Mouse (Mus musculus) hindbrain, embryonic 11.5 days (tissue): Measurements from ENCODE around the gene Lsm3. TPM values are rescaled to one million over a fixed set of nuclear protein-coding genes. Genes with fewer than 3 reads are reported as not detected.

ENCODE experiments used
- ATAC-seq: fragments of 200-750 bp; cut with Nextera tagmentation; 2 replicates; pipeline ENCODE4 v1.8.0; 2017; ENCODE audit warnings: mild to moderate bottlenecking, moderate TSS enrichment, moderate library complexity; ENCODE audit not compliant: low FRiP score
- DNase-seq: peaks from one replicate; pipeline ENCODE4 v3.0.0-alpha.2; 2015; ENCODE audit warnings: low spot score
- H3K27ac ChIP-seq: fragments of 300-500 bp; sonication (generic); 2 replicates; pipeline ENCODE4 v1.5.1; 2014; ENCODE audit warnings: mild to moderate bottlenecking, low read depth, low read length
- H3K27me3 ChIP-seq: fragments of 300-500 bp; sonication (generic); 2 replicates; pipeline ENCODE4 v1.6.1; 2014; ENCODE audit warnings: mild to moderate bottlenecking, low read length, moderate library complexity, mixed read lengths; ENCODE audit not compliant: control insufficient read depth, insufficient read depth
- H3K36me3 ChIP-seq: fragments of 300-500 bp; sonication (generic); 2 replicates; pipeline ENCODE4 v1.6.1; 2014; ENCODE audit warnings: mild to moderate bottlenecking, low read length, moderate library complexity, mixed read lengths; ENCODE audit not compliant: control insufficient read depth, insufficient read depth
- H3K4me1 ChIP-seq: fragments of 300-500 bp; sonication (generic); replicated peaks from 2 replicates; pipeline ENCODE4 v1.6.1; 2014; ENCODE audit warnings: low read length, mixed read lengths; ENCODE audit not compliant: control insufficient read depth, insufficient read depth
- H3K4me2 ChIP-seq: fragments of 300-500 bp; sonication (generic); replicated peaks from 2 replicates; pipeline ENCODE4 v1.6.1; 2014; ENCODE audit warnings: mild to moderate bottlenecking, low read depth, low read length
- H3K4me3 ChIP-seq: fragments of 300-500 bp; sonication (generic); 2 replicates; pipeline ENCODE4 v1.5.1; 2014; ENCODE audit warnings: low read depth, low read length
- H3K9ac ChIP-seq: fragments of 300-500 bp; sonication (generic); 2 replicates; pipeline ENCODE4 v1.6.1; 2014; ENCODE audit warnings: low read depth, low read length
- H3K9me3 ChIP-seq: fragments of 300-500 bp; sonication (generic); 2 replicates; pipeline ENCODE4 v1.6.1; 2016; ENCODE audit warnings: low read length; ENCODE audit not compliant: control insufficient read depth
- WGBS: fragments of 180-500 bp; shearing (Covaris S2); extraction: QIAGEN DNeasy Blood & Tissue Kit; methylation state at CpG from one replicate; pipeline ENCODE4 v1.1.7; 2014; 5-methylcytosine and 5-hydroxymethylcytosine counted together
- polyA plus RNA-seq: library from polyadenylated mRNA; unstranded; fragments of >200 nt; fragmentation: Nextera tagmentation; extraction: Ambion mirVana; gene quantifications from 2 replicates; pipeline ENCODE4 v1.2.1, GENCODE M21; 2014

Gene Lsm3
- polyA plus RNA-seq, 1 experiment from 2014 or later: 265 TPM

DNA sequence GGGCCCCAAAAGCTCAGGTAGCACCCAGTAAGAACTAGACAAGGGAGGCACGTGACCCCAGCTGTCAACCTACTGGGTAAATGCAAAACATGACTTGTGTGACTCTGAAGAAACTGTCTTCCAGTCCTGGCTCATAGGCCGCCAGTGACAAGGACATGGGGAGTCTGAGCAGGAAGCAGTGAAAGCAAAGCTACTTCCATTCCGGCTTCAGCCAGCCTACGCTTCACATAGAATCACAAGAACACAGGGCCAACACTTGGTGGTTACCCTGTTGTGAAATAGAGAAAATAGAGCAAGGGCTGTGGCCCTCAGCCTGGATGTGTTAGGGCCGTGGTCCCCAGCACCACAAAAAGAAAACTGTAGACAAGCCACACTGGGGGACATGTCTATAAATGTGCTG, 7.1 kb downstream of the Lsm3 start:
- DNase-seq (no peak), ATAC-seq (no peak)
- H3K36me3 ChIP-seq: 0 out of 2 replicates have a peak, but pooled peaks cover 6% of the 10 kb centered on the region

DNA sequence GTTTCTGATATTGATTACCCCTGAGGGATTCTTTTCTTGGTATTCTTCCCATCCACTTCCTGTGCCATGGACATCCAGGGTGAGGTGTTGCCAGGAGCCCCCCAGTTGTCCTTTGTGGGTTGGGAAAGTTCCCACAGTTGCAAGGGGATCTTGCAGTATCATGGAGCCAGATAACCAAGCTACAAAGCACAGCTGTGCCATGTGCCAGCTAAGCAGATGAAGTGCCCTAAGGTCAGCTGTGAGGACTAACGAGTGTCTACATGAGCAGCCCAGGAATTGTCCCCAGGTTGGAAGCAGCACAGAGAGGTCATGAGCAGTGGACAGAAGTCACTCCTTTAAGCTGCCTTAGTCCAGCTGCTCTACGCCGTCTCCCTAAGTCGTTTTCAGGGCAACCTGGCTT, 9.8 kb downstream of the Lsm3 start:
- H3K4me3 ChIP-seq: no peak overlapping the region
- H3K36me3 ChIP-seq: 0 out of 2 replicates have a peak, but pooled peaks cover 3% of the 10 kb centered on the region
- H3K9ac ChIP-seq: no peak overlapping the region
- WGBS: 84% methylated on average over 4 of the region's 4 CpGs
- ATAC-seq: no peak
- H3K4me1 ChIP-seq: no peaks in the 10 kb centered on the region
- no peak overlapping the region for H3K4me2 ChIP-seq
- H3K27ac ChIP-seq: no peak overlapping the region
- H3K27me3 ChIP-seq: no peaks in the 10 kb centered on the region
- no peak for DNase-seq
- no peaks in the 10 kb centered on the region for H3K9me3 ChIP-seq

More for the DNA sequence above, 7.1 kb downstream of the Lsm3 start:
- no peaks in the 10 kb centered on the region for H3K27me3 ChIP-seq
- no peak overlapping the region for H3K4me3 ChIP-seq
- H3K4me1 ChIP-seq: no peaks in the 10 kb centered on the region
- H3K27ac ChIP-seq: no peak overlapping the region
- H3K4me2 ChIP-seq: no peak overlapping the region
- H3K9ac ChIP-seq: no peak overlapping the region
- WGBS: 98% methylated on average over 5 of the region's 5 CpGs
- H3K9me3 ChIP-seq: no peaks in the 10 kb centered on the region

DNA sequence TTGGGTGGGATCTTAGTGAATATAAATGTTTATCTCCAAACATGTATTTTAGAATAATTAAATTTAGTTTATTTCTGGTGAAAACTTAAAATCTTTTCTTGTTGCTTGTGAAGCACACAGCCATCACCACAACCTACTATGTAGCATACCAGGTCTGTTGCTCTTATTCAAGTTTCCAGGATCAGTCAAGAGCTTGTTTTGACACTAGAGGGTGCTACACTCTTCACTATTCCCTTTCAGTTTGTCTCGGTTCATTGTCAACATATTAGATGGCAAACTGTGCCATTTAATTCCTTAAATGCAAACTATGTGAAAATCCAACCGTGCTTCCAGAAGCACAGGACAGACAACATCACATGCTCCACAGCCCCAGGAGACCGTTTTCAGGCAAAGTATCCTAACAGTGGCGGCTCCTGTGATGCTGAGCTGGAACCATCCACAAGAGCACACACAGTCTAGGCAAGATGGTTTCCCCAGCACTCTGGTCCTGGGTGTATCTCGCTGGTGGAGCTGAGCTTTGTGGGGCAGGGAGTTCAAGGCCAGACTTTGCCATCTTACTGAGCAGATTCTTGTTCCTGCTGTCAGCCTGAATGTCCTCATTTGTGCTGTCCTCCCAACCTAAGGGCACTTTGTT, 11.6 kb downstream of the Lsm3 start:
- 56% methylated on average over 5 of the region's 5 CpGs for WGBS
- no peak overlapping the region for H3K27ac ChIP-seq
- ATAC-seq: no peak
- H3K4me2 ChIP-seq: no peak overlapping the region
- no peaks in the 10 kb centered on the region for H3K9me3 ChIP-seq
- peak; percentile 51 for DNase-seq
- H3K4me3 ChIP-seq: no peak overlapping the region
- no peaks in the 10 kb centered on the region for H3K4me1 ChIP-seq
- 0 out of 2 replicates have a peak, but pooled peaks cover 2% of the 10 kb centered on the region for H3K36me3 ChIP-seq
- no peak overlapping the region for H3K9ac ChIP-seq
- no peaks in the 10 kb centered on the region for H3K27me3 ChIP-seq

DNA sequence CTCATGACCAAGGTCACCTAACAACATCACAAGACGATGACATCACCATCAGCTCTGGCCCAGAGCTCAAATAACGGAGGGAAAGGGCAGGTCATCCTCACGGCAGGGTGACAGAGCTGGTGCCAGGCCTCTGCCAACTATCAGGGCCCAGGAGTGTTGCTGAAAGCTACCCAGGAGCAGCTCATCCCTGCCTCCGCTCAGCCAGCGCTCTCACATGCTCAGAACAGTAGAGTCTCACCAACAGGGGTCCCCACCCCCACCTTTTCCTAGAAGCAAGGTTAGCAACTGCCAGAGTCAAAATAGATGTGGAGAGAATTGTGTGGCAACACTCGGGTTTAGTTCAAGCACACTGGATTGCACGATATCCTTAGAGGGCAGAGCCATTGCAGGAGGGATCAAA, 12.5 kb downstream of the Lsm3 start:
- no peak overlapping the region for H3K9ac ChIP-seq
- no peak overlapping the region for H3K4me2 ChIP-seq
- WGBS: 75% methylated on average over 7 of the region's 7 CpGs
- H3K9me3 ChIP-seq: no peaks in the 10 kb centered on the region
- H3K27me3 ChIP-seq: no peaks in the 10 kb centered on the region
- no peak overlapping the region for H3K27ac ChIP-seq
- DNase-seq: no peak
- no peak overlapping the region for H3K4me3 ChIP-seq
- H3K36me3 ChIP-seq: 0 out of 2 replicates have a peak, but pooled peaks cover under 1% of the 10 kb centered on the region
- no peak for ATAC-seq
- no peaks in the 10 kb centered on the region for H3K4me1 ChIP-seq

DNA sequence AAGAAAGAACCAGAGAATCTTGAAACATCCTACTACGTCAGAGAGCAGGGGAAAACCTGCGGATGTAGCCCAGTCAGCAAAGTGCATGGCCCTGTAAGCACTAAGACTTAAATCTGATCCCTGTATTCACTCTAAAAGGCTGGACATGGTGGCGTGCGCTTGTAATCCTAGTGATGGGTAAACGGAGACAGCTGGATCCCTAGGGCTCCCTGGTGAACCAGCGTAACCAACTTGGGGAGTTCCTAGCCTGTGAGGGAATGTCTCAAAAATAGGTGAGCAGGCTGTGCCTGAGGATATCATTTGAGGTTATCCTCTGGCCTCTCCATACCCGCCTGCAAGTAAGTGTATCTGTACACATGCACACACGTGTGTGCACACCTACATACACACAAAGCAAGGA, 14.9 kb downstream of the Lsm3 start:
- Histone ChIP-seq H3K4me1 (no peaks in the 10 kb centered on the region), H3K27ac (no peak overlapping the region), H3K27me3 (no peaks in the 10 kb centered on the region), H3K36me3 (no peaks in the 10 kb centered on the region), H3K4me2 (no peak overlapping the region), H3K9ac (no peak overlapping the region), H3K4me3 (no peak overlapping the region), H3K9me3 (no peaks in the 10 kb centered on the region)
- 88% methylated on average over 8 of the region's 8 CpGs for WGBS
- DNase-seq: no peak
- no peak for ATAC-seq

DNA sequence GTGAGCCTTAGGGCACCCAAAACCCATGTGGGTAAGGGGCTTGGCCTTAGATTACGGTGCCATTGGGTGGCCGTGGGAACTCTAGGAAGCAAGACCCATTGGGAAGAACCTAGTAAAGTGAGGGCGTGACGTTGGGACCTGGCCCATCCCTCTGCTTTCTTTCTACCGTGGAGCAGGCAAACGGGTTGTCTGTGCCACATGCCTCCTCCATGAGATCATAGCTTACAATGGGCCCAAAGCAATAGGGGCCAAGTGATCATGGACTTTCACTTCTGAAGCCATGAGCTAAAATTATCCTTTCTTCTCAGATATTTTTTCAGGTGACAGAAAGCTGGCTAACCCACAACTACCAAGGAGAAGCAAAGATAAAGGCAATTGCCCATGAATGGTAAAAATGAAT, 15.5 kb downstream of the Lsm3 start:
- H3K27ac ChIP-seq: no peak overlapping the region
- H3K27me3 ChIP-seq: no peaks in the 10 kb centered on the region
- no peaks in the 10 kb centered on the region for H3K36me3 ChIP-seq
- no peak for DNase-seq
- H3K4me1 ChIP-seq: no peaks in the 10 kb centered on the region
- H3K9ac ChIP-seq: no peak overlapping the region
- H3K9me3 ChIP-seq: no peaks in the 10 kb centered on the region
- no peak for ATAC-seq
- no peak overlapping the region for H3K4me2 ChIP-seq
- H3K4me3 ChIP-seq: no peak overlapping the region
- 93% methylated on average over 6 of the region's 6 CpGs for WGBS

DNA sequence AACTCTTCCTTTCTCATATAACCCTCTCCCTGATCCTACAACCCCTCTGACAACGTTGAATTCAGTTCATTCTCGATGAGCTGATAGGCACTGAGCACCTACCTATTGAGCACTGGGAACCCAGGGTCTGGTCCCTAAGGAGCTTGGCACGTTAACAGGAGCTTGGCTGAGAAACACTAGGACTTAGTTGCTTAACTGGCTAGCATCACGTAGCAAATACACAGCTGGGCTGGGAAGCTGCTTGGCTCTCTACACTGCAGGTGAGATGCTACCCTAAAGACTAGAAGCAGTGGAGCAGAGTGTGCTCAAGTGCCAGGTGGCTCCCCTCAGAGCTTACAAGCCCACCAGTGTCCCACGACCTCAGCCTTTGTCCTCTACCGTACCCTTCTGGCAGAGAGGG, 16.9 kb downstream of the Lsm3 start:
- no peak overlapping the region for H3K4me2 ChIP-seq
- DNase-seq: no peak

DNA sequence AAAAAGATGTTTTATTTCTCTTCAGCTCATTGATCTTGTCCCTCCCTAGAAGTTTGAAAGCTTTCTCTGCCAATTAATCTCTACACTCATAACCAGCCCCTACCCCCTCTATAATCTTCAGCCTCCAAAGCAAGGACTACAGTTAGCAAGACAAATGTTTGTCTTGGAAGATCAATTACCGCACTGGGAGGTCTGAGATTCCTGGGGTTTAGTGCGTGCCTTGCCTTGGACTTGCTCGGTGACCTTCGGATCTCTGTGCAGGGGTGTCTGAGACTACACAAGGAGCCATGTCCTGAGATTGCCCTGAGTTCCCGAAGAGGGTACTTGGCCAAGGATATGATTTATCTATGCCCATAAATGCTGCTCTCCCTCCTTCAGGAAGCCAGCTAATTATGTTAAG, 17.6 kb downstream of the Lsm3 start:
- no peaks in the 10 kb centered on the region for H3K9me3 ChIP-seq
- H3K36me3 ChIP-seq: no peaks in the 10 kb centered on the region
- WGBS: 48% methylated on average over 5 of the region's 5 CpGs
- no peak for ATAC-seq
- DNase-seq: no peak
- H3K27ac ChIP-seq: no peak overlapping the region
- no peak overlapping the region for H3K4me3 ChIP-seq
- no peak overlapping the region for H3K4me2 ChIP-seq
- no peak overlapping the region for H3K9ac ChIP-seq
- no peaks in the 10 kb centered on the region for H3K27me3 ChIP-seq
- H3K4me1 ChIP-seq: no peaks in the 10 kb centered on the region

More for the DNA sequence above, 16.9 kb downstream of the Lsm3 start:
- H3K9me3 ChIP-seq: no peaks in the 10 kb centered on the region
- no peak overlapping the region for H3K27ac ChIP-seq
- 71% methylated on average over 6 of the region's 6 CpGs for WGBS
- no peak overlapping the region for H3K9ac ChIP-seq
- no peaks in the 10 kb centered on the region for H3K4me1 ChIP-seq
- no peak for ATAC-seq
- H3K27me3 ChIP-seq: no peaks in the 10 kb centered on the region
- no peak overlapping the region for H3K4me3 ChIP-seq
- H3K36me3 ChIP-seq: no peaks in the 10 kb centered on the region

DNA sequence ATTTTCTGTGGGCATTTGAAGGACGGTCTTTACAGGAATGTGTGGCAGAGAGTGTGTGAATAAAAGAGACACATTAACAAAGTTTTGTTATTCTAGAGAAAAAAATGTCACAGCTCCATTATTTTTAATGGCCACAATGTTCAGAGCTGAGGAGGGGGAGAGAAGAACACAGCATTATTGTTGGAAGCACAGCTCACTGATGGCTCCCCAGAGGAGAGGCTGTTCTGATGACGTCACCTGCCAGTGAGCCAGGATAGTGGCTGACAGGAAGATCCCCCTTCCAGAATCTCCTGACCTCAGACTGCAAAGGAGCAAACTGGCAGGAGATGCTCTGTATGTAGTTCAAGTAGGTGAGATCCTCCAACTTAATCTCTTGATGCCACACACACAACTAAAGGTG, 18.0 kb downstream of the Lsm3 start:
- 50% methylated on average over 2 of the region's 2 CpGs for WGBS
- Histone ChIP-seq H3K4me2 (no peak overlapping the region), H3K27ac (no peak overlapping the region), H3K27me3 (no peaks in the 10 kb centered on the region), H3K4me1 (no peaks in the 10 kb centered on the region), H3K9ac (no peak overlapping the region), H3K9me3 (no peaks in the 10 kb centered on the region), H3K4me3 (no peak overlapping the region), H3K36me3 (no peaks in the 10 kb centered on the region)
- ATAC-seq (no peak), DNase-seq (no peak)
